Comparison of ENCODE assay signal across 27 mouse cellular contexts in the genomic region with DNA sequence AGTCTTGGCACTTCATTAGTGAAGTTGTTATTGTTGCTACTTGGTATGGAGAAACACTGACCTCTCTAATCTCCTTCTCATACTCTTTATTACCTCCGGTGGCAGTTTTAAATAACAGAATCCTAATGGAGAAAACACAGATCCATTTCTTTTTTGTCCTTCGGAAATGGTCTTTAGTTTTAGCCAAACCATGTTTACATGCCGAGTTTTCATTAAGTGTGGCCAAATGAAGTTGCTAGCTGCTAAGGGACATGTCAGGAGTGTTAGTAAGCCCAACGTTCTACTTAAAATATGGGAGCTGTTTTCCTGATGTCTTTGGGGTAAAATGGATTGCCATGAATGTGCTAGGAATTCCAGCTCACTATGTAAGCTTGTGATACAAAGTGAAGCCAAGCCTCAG.
"Had no signal": no experiment of that assay in that cellular context is flagged by ENCODE, and none has a peak within 500 bp of the region (broad histone marks: within the 10 kb centered on the region; RNA-seq: fewer than 3 reads in every experiment).

No protein-coding gene starts in this region.

- H3K4me3 ChIP-seq: embryonic facial prominence, embryonic 10.5 days; embryonic facial prominence, embryonic 12.5 days; embryonic facial prominence, embryonic 13.5 days; embryonic facial prominence, embryonic 15.5 days; erythroblast, embryonic 14.5 days; forebrain, embryonic 10.5 days; forebrain, embryonic 12.5 days; forebrain, embryonic 13.5 days; forebrain, embryonic 15.5 days; gastrocnemius, adult 2 months; heart, adult 2 months had no signal

- H3K4me2 ChIP-seq: embryonic facial prominence, embryonic 12.5 days; embryonic facial prominence, embryonic 13.5 days; embryonic facial prominence, embryonic 15.5 days; forebrain, embryonic 12.5 days; forebrain, embryonic 13.5 days; forebrain, embryonic 15.5 days had no signal

- H3K27ac ChIP-seq: embryonic facial prominence, embryonic 10.5 days; embryonic facial prominence, embryonic 12.5 days; embryonic facial prominence, embryonic 13.5 days; embryonic facial prominence, embryonic 15.5 days; forebrain, embryonic 10.5 days; forebrain, embryonic 12.5 days; forebrain, embryonic 13.5 days; forebrain, embryonic 15.5 days; gastrocnemius, adult 2 months; heart, adult 2 months had no signal

- H3K4me1 ChIP-seq: embryonic facial prominence, embryonic 10.5 days; embryonic facial prominence, embryonic 12.5 days; embryonic facial prominence, embryonic 13.5 days; embryonic facial prominence, embryonic 15.5 days; forebrain, embryonic 10.5 days; forebrain, embryonic 12.5 days; forebrain, embryonic 13.5 days; forebrain, embryonic 15.5 days had no signal

- H3K27me3 ChIP-seq: embryonic facial prominence, embryonic 12.5 days; embryonic facial prominence, embryonic 13.5 days; embryonic facial prominence, embryonic 15.5 days; forebrain, embryonic 12.5 days; forebrain, embryonic 13.5 days; forebrain, embryonic 15.5 days had no signal

- H3K9ac ChIP-seq: embryonic facial prominence, embryonic 12.5 days; embryonic facial prominence, embryonic 13.5 days; embryonic facial prominence, embryonic 15.5 days; forebrain, embryonic 12.5 days; forebrain, embryonic 13.5 days; forebrain, embryonic 15.5 days; forebrain, postnatal 0 days had no signal

- DNase-seq: cerebellum, adult 8-10 months; cerebellum, adult 9-10 months; cerebellum, adult 9-11 months; cerebellum, postnatal 10 days; cerebellum, postnatal 14 days; cerebellum, postnatal 25 days; embryo, embryonic 11 days; forebrain, postnatal 0 days; gastrocnemius, adult 2 months; gastrocnemius, postnatal 10 days; gastrocnemius, postnatal 14 days; gastrocnemius, postnatal 25 days; gastrocnemius, postnatal 36 days; heart, adult 11 months; heart, adult 18-20 months; heart, adult 2 months had no signal

- H3K36me3 ChIP-seq: embryonic facial prominence, embryonic 10.5 days; embryonic facial prominence, embryonic 12.5 days; embryonic facial prominence, embryonic 13.5 days; embryonic facial prominence, embryonic 15.5 days; forebrain, embryonic 10.5 days; forebrain, embryonic 12.5 days; forebrain, embryonic 15.5 days had no signal

- ATAC-seq: forebrain, embryonic 13.5 days; forebrain, embryonic 14.5 days; forebrain, embryonic 15.5 days; forebrain, embryonic 16.5 days; forebrain, postnatal 0 days had no signal

- H3K9me3 ChIP-seq: embryonic facial prominence, embryonic 10.5 days; embryonic facial prominence, embryonic 12.5 days; embryonic facial prominence, embryonic 13.5 days; embryonic facial prominence, embryonic 15.5 days; forebrain, embryonic 10.5 days; forebrain, embryonic 12.5 days; forebrain, embryonic 13.5 days; forebrain, embryonic 15.5 days had no signal
